Mouse (Mus musculus): ENCODE measurements around the gene Syndig1. TPM values are rescaled to one million over a fixed set of nuclear protein-coding genes. Genes with fewer than 3 reads are reported as not detected.

Gene Syndig1
- total and polyA plus RNA-seq, 3 experiments, result not detected

- Histone ChIP-seq H3K79me2 (ENCODE audit: control insufficient read depth, insufficient read depth, low read length, poor library complexity) (no peaks in the 10 kb centered on the region), H3K9me3 (replicated peaks; ENCODE audit: insufficient read depth, low read length) (no peaks in the 10 kb centered on the region), H3K4me1 (ENCODE audit: control insufficient read depth in 1 of 2, insufficient read depth in 2 of 2, low read length in 2 of 2) (no peaks in the 10 kb centered on the region), H3K27me3 (ENCODE audit: control insufficient read depth in 1 of 2, insufficient read depth in 2 of 2, low read length in 2 of 2) (no peaks in the 10 kb centered on the region), H3K9ac (ENCODE audit: control insufficient read depth, low read depth, low read length, poor library complexity, severe bottlenecking) (no peak overlapping the region), H3K36me3 (ENCODE audit: control insufficient read depth in 1 of 2, insufficient read depth in 2 of 2, low read length in 2 of 2) (no peaks in the 10 kb centered on the region), H3K4me3 (ENCODE audit: control insufficient read depth in 1 of 2, insufficient read depth in 1 of 2, low read depth in 2 of 2, low read length in 2 of 2) (no peak overlapping the region), H3K27ac (ENCODE audit: control insufficient read depth, low read depth, low read length) (no peak overlapping the region)
- DNase-seq (ENCODE audit: low read depth, low spot score), result no peak
- TF ChIP-seq MXI1 (IDR thresholded peaks at IDR 0.05; ENCODE audit: low read depth, low read length) (no peak), TCF12 (IDR thresholded peaks at IDR 0.05; ENCODE audit: low read depth, low read length) (no peak), NRF1 (IDR thresholded peaks at IDR 0.05; ENCODE audit: insufficient read depth, low read depth, low read length, poor library complexity, severe bottlenecking) (no peak), CHD2 (IDR thresholded peaks at IDR 0.05; ENCODE audit: low read length) (no peak), MEF2A (IDR thresholded peaks at IDR 0.05; ENCODE audit: extremely low read depth, insufficient replicate concordance, low read depth, low read length, poor library complexity, severe bottlenecking) (no peak), USF1 (IDR thresholded peaks at IDR 0.05; ENCODE audit: low read depth, low read length) (no peak), MYB (IDR thresholded peaks at IDR 0.05; ENCODE audit: low read depth, low read length) (no peak), USF2 (IDR thresholded peaks at IDR 0.05; ENCODE audit: borderline replicate concordance in 1 of 2, insufficient read depth in 1 of 2, low read depth in 1 of 2, low read length in 2 of 2) (no peak), POLR2AphosphoS2 (IDR thresholded peaks at IDR 0.05; ENCODE audit: low read length) (no peak), GATA1 (IDR thresholded peaks at IDR 0.05; ENCODE audit: low read depth, low read length) (no peak), ELF1 (IDR thresholded peaks at IDR 0.05; ENCODE audit: low read depth, low read length) (no peak), JUND (IDR thresholded peaks at IDR 0.05; ENCODE audit: low read depth, low read length) (no peak), ZC3H11A (IDR thresholded peaks at IDR 0.05; ENCODE audit: low read depth, low read length) (no peak), MAFK (IDR thresholded peaks at IDR 0.05; ENCODE audit: borderline replicate concordance, low read depth, low read length) (no peak), MAZ (IDR thresholded peaks at IDR 0.05; ENCODE audit: low read depth, low read length) (no peak), NELFE (IDR thresholded peaks at IDR 0.05; ENCODE audit: low read depth, low read length) (no peak), ZMIZ1 (IDR thresholded peaks at IDR 0.05; ENCODE audit: low read depth, low read length) (no peak)
Observed at GRCm38 (mm10) chr2:149987610-149988009, 158.6 kb downstream of the Syndig1 start.

GRCm38 (mm10) chr2:149991506-149991905 lies 162.5 kb downstream of the Syndig1 start:
- no peaks in the 10 kb centered on the region for H3K27me3 ChIP-seq (ENCODE audit: control insufficient read depth in 1 of 2, insufficient read depth in 2 of 2, low read length in 2 of 2)
- TF ChIP-seq BHLHE40 (IDR thresholded peaks at IDR 0.05; ENCODE audit: borderline replicate concordance, low read depth, low read length), result no peak
- TF ChIP-seq MAX (IDR thresholded peaks at IDR 0.05; ENCODE audit: low read length), result no peak
- TF ChIP-seq POLR2AphosphoS2 (IDR thresholded peaks at IDR 0.05; ENCODE audit: low read length), result no peak
- no peak for TF ChIP-seq GABPA (IDR thresholded peaks at IDR 0.05; ENCODE audit: low read depth, low read length)
- TF ChIP-seq CTCF (IDR thresholded peaks at IDR 0.05 in 2 of 3, conservative IDR thresholded peaks at IDR 0.05 in 1 of 3; ENCODE audit: control insufficient read depth in 1 of 3, insufficient read depth in 1 of 3, low read depth in 2 of 3, low read length in 3 of 3, poor library complexity in 1 of 3, severe bottlenecking in 1 of 3), result no peak
- TF ChIP-seq MYC (IDR thresholded peaks at IDR 0.05; ENCODE audit: low read depth, low read length), result no peak
- TF ChIP-seq USF1 (IDR thresholded peaks at IDR 0.05; ENCODE audit: low read depth, low read length), result no peak
- TF ChIP-seq SIN3A (IDR thresholded peaks at IDR 0.05; ENCODE audit: low read length), result no peak
- no peak for TF ChIP-seq ZNF384 (IDR thresholded peaks at IDR 0.05; ENCODE audit: low read depth, low read length)
- TF ChIP-seq MEF2A (IDR thresholded peaks at IDR 0.05; ENCODE audit: extremely low read depth, insufficient replicate concordance, low read depth, low read length, poor library complexity, severe bottlenecking), result no peak
- TF ChIP-seq POLR2AphosphoS5 (IDR thresholded peaks at IDR 0.05; ENCODE audit: borderline replicate concordance, low read depth, low read length), result no peak
- TF ChIP-seq JUND (IDR thresholded peaks at IDR 0.05; ENCODE audit: low read depth, low read length), result no peak
- no peak for TF ChIP-seq HCFC1 (IDR thresholded peaks at IDR 0.05; ENCODE audit: low read depth, low read length)
- no peak for TF ChIP-seq MAZ (IDR thresholded peaks at IDR 0.05; ENCODE audit: low read depth, low read length)

More at GRCm38 (mm10) chr2:149991506-149991905, 162.5 kb downstream of the Syndig1 start:
- Histone ChIP-seq H3K9me3 (replicated peaks; ENCODE audit: insufficient read depth, low read length) (no peaks in the 10 kb centered on the region), H3K9ac (ENCODE audit: control insufficient read depth, low read depth, low read length, poor library complexity, severe bottlenecking) (no peak overlapping the region), H3K4me3 (ENCODE audit: control insufficient read depth in 1 of 2, insufficient read depth in 1 of 2, low read depth in 2 of 2, low read length in 2 of 2) (no peak overlapping the region), H3K27ac (ENCODE audit: control insufficient read depth, low read depth, low read length) (no peak overlapping the region), H3K36me3 (ENCODE audit: control insufficient read depth in 1 of 2, insufficient read depth in 2 of 2, low read length in 2 of 2) (no peaks in the 10 kb centered on the region), H3K4me1 (ENCODE audit: control insufficient read depth in 1 of 2, insufficient read depth in 2 of 2, low read length in 2 of 2) (no peaks in the 10 kb centered on the region), H3K79me2 (ENCODE audit: control insufficient read depth, insufficient read depth, low read length, poor library complexity) (no peaks in the 10 kb centered on the region)
- DNase-seq (ENCODE audit: low read depth, low spot score), result no peak
